Mouse (Mus musculus) MEL-GATA-1-ER (cell line): ENCODE results near the gene Rras2.

Experiments
- DNase-seq: peaks from one replicate; pipeline ENCODE4 v3.0.0-alpha.2; 2012; ENCODE audit warnings: low read depth; ENCODE audit errors: extremely low read depth

Rras2 gene

DNA sequence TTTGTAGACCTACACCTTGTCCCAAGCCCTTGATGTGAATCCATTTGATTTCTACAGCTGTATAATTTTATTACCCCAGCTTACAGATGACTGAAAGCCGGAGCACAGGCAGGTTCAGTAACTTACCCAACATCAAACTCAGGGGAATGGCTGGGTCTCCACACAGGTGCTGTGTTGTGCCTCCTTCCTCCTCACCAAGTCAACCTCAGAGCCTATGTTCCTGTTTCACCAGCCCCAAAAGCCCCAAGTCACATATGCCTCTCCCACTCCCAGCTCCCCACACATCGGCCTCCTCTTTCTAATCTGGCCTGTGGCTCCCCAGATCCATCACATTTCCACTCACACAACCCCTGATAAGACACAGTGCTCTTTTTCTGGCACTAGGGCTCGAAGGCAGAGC, 2.6 kb downstream of the Rras2 start:
- no peak for DNase-seq

DNA sequence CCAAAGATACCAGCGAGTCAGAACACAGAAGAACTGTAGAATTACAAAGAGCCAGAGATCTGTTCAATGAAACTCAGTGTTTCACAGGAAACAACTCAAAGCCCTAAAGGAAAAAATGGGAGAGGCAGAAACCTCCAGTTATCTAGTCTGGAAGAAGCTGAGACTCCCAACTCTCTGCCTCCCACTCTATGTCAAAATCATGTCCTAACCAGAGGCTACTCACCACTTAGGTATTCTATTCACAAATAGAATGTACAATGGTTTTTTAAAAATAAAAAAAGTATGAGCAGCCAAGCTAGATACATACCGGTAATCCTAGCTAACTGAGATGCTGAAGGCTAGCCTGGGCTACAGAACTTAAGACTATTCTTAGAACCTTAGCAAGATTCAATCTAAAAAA, 3.3 kb downstream of the Rras2 start:
- DNase-seq = no peak

DNA sequence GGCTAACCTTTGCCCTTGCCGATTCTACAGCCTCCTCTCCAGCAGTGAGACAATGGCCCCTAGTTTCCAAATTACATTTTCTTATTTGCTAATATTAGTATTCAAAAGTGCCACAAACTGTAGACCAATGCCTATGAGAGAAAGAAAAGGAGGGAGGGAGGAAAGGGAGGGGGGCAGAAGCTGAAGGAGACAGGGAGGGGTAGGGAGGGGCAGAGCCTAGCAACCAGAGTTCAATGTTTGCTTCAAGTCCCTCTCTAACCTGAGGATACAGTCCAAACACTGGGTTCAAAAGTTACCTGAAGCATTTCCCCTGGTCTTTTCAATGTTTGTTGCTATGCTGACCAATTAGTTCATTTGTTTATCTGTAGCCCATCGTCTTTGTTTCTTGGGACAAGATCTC, 7.1 kb downstream of the Rras2 start:
- DNase-seq = no peak

DNA sequence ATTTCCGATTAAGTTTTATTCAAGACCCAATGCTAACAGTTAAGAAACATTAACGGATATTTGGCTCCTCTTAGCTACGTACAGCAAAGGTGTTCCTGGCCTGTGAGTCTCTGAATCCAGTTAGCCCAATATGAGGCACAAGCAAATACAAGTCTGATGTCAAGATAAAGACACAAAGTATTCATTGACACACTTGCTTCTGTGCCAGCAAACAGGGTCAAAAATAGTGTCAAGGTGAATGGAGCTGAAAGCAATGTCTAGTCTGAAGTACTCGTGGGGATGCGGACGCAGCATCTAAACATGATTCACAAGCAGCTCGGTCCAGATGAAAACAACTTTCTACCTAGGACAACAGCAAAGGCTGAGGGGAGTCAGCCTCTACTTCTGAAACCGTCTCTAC, 11.7 kb downstream of the Rras2 start:
- no peak for DNase-seq

DNA sequence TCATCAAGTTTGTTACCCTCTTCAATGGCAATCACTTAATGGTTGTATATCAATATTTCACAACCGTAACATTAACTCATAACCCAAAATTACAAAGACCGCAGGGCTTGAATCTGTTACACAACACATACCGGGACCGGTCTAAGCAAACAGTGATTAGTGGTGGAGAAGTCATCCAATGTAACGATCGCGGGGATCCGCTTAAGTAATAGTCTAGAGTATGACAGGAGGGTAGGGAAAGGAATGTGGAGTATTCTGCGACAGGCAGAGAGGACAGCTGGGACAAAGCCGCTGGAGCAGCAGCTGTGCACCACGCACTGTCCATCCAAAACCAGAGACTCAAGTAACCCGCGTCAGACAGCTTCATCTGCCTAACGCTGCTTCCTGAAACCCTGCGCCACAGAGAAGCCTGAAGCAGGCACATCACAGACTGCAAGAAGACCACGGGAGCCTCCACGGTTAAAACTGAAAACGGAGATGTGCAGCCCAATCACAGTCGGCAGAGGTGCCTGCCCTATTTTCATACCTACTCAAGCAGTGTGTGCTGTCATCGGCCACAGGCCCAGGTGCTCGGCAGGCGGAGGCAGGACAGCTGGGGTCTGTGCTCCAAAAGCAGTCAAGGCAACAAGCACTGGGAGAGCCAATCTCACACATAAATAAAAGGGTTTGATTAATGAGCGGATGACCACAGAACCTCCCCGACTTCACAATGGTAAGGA, 13.8 kb downstream of the Rras2 start:
- DNase-seq = no peak

DNA sequence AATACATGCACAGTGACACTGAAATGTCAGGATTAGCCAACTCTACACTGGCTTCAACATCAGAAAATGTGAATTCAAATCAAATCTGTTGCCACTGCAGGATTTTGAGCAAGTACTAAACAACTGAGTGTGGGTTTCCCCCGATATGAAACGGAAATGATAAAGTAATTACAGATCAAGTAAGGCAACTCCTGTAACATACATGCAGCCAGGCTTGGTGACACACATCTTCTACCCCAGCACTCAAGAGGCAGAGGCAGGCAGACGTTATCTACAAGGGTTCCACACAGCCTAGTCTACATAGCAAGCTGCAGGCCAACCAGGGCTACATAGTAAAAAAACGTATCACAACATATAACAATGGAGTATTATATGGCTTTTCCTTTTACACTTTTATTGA, 14.4 kb downstream of the Rras2 start:
- no peak for DNase-seq

DNA sequence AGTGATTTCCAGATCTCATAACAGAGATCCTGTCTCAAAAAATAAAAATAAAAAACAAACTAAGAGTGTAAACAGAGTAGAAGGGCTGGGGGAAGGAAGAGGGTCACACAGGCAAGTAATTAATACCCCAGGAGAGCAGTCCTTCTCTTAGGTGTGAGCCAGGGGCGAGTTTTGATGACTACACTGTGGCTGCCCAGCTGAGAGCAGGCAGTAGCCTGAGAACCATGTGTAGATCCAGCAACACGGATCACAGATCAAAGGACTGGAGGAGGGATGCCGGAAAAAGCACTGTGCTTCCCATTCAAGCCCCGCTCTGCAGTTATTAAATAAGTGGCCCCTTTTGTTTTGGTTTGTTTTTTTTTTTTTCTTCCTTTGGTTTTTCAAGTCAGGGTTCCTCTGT, 15.0 kb downstream of the Rras2 start:
- DNase-seq = no peak

DNA sequence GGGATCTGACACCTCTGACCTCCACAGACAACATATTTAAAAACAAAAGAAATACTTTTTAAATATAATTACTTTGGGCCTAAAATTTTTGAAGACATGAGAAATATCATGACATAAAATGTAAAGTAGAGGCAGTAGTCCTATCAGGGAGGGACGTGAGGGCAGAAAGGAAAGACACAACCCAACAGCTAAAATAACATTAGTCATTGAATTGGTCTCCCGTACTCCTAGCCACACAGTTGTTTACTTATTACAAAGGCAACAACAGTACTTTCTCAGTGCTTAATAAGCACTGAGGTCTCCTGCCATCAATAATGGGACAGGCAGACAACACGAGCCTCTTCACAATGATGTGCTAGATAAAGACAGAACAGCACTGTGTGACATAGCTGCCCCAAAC, 16.2 kb downstream of the Rras2 start:
- no peak for DNase-seq

DNA sequence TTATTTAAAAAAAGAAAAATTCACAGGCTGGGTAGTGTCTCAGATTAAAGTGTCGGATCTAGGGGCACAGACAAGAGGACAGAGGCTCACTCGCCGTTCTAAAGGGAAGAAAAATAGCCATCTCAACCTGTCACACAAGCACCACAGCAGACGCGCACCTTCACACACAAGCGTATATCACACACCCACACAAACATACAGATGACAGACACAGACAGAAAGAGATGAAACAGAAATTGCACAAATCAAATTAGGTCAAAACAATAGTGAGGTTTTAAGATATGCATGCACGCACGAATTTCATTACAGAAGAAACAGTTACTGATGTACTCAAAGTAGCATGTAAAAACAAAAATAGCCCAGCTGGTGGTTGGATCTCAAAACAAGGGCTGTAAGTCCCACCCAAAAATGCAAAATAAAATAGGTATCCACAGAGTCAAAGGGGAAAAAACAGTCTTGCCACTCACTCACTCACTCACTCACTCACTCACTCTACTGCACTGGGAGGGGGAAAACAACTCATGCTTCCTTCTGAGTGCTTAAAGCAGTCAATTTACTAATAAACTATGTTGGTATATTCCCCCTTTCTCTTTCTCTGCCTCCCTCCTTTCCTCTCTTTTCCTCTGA, 23.9 kb downstream of the Rras2 start:
- no peak for DNase-seq

DNA sequence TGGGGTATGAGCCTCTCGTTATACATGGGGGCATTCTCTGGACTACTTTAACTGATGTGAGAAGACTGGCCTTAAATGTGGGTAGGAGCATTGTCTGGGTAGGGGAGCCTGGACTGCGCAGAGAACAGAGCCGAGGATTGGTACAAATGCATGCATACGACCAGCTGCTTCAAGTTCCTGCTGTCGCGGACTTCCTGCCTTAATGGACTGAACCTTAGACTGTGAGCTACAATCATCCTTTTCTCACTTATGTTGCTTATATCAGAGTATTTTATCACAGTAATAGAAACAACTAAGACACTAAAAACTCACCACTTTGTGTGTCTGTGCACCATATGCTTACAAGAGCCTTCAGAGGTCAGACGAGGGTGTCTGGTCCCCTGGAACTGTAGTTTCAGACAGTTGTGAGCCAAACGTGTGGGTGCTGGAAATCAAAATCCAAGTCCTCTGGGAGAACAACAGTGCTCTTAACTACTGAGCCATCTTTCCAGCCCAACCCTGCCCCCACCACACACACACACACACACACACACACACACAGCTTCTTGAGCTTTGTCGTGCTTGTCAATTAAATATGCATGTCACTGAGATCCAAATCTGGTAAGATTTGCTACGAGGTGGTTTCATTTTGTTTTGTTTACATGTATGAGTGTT, 26.6 kb downstream of the Rras2 start:
- DNase-seq = no peak

DNA sequence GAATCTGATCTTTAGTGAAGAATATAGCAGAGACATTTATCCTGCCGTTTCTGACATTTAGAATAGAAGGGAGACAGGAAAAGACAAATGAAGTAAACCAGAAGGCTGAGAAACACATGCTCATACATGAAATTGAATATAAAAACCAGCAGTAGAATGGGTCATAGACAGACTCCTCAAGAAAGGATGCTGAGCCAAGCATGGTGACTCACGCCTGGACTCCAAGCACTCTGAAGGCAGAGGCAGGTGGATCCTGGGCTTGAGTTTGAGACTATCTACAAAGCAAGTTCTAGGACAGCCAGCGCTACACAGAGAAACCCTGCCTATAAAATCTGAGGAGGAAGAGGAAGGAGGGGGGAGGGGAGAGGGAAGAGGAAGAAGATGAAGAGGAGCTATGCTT, 27.4 kb downstream of the Rras2 start:
- no peak for DNase-seq

DNA sequence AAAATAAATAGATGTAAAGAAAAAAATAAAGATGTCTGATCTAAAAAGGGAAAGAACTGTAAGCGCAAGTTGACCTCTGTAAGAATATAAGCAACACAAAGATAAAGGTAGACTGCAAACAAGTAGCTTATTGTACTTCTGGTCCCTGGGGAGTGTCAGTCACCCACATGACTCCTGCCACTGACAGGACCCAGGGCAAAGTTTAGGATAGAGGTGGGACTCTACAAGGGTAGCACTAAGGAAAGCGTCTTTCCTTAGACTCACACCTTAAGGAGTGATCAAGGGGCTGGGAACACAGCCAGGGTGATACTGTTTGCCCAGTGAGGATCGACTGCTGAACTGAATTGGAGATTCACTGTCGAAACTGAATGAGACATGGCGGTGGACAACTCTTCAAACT, 28.7 kb downstream of the Rras2 start:
- no peak for DNase-seq

DNA sequence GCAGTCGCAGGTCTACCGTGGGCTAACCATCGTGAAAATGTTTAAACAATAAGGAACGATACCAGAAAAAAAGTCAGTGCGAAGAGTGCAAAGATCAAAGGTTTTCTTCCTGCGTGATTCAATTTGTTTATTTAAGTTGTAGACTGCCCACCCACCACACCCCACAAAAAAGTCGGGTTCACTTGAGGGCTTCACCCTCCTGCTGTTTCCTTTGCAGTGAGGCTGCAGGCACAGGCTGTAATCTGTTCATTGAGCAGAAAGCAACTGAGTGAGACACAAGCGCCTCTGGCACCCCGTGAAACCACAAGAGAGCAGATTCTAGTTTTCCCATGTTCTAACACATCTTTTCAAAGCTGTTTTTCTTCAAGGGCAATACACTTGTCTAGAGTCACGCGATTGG, 29.6 kb downstream of the Rras2 start:
- no peak for DNase-seq

DNA sequence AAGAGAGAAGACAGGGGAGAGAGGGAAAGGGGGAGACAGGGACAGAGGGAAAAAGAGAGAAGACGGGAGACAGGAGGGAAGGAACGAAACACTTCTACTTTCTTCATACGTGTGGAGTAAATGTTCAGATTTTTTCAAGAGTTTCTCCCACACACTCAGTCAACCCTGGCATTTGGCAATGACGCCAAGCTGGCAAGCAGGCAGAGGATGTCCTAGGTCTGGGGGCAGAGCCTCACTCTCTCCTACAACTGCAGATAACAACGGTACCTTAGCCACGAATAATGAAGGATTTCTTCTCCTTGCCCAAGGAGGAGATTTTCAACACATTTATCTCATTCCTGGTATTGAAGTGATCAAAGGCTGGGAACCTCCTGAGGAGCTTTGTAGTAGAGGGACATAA, 30.2 kb downstream of the Rras2 start:
- no peak for DNase-seq

DNA sequence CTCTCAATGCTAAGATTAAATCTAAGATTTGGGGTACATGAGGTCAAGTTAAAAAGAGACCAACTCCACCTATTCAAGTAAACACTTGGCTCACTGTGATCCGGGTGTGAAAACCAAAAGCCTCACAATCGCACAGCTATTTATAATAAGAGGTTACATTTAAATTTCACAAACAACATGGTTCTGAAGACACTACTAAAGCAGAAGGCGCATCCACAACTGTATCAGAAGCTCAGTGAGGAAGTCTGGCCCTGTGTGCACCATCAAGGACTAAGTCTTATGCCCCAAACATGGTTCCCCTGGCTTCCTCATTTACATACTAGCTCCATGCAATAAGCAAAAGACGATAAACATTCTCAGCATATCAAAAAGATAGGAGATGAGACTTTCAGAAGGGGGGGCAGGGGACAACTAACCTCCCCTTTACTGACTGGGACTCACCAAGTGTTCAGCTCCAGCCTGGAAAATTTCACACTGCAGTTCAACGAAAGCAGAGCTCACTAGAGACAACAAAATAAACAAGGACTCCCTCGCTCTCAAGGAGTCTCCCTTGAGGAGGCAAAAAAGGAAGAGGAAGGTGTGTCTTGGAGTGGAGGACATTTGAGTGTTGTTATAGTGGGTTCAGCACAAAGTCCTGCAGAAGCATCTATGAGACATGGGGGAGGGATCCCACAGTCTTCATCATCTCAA, 31.4 kb downstream of the Rras2 start:
- no peak for DNase-seq

DNA sequence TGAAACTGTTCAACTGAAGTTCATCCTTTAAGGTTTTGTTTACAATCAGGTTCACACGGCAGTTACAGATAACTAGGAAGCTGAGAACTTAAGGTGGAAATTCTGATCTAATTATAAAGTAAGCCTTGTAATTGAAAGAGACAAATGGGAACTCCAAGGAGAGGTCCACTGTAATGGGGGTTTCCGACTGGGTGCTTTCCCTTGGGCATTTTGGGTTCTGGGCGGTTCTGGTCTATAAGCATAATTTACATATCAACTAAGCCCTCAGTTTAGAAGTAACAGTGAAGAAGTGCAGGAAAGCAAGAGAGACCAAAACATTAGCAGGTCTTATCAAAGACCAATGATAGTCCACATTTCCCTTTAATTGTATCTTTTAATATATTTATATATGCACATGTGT, 33.8 kb downstream of the Rras2 start:
- DNase-seq = no peak

DNA sequence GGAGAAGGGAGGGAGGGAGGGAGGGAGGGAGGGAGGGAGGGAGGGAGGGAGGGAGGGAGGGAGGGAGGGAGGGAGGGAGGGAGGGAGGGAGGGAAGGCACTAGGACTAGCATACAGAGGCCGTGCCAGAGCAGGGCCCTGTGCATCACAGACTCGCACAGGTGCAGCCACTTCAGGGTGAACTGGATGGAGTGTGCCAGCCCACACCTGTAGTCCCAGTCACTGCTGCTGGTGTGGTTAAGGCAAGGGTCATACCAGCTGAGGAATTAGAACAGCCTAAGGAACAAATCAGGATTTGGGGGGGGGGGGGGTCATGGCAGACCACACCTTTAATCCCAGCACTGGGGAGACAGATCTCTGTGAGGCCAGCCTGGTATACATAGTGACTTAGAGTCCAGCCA, 34.5 kb downstream of the Rras2 start:
- DNase-seq = no peak

DNA sequence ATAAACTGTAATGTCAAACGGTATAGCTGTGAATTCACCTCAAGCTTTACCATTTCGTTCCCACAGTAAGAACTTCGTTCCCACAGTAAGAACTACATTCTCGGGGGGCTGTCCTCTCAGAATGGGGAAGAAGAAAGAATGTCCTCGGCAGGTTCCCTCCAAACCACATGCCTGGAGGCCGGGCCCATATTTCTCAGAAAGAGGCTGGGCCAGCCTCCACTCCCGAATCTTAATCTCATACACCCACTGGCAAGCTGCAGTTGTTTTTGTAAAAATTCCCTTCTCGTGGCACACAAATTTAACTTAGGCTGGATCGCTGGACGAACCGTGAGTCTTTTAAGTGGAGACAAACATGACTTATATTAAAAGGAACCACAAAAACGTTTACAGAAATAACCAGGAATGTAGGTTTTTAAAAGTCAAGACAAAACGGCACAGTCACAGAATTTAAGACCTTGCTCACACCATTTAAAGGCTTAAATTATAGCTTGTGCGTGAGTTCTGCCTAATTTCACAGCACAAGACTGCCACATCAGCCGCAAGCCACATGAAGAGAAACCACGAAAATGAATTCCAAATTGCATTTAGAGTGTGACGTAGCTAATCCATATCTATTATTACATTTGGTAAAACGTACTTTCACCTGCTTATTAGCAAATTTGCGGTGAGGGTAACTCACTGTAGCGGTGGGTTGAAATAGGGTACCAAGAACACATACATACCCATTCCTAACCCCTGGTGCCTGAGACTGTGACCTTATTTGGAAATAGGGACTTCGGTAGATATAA, 35.8 kb downstream of the Rras2 start:
- DNase-seq = no peak

DNA sequence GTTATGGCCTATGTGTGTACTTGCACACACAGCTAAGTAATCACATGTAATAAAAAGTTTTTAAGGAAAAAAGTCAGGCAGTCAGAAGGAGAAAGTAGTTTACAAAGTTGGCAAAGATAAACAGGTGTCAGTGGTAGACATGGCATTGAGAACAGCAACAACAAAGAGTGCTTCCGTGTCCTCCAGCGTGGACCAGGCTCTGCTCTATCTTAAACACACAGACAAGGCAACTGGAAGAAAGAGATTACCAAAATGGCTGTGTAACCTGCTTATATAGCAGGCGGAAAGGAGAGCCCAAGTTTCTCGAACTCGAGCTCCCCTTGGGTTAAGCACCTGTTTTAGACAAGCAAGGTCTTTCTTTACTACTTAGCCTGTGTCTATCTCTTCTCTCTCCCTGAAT, 37.3 kb downstream of the Rras2 start:
- no peak for DNase-seq

DNA sequence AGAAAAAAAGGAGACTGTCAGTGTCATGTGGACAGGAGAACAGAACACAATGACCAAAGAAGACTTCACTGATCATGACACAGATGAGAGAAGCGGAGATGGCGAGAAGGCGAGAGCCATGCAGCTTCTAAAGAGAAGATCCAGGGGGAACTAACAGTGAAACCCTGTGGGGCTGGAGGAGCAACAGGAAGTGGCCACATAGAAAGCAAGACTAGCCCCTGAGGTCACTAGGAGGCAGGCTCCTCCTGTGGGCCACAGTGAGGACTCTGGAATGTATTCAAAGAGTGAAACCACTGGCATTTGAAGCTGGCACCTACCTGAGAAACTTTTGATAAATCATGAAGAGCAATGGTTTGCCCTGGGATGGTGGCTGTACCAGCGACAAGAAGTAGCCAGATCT, 38.2 kb downstream of the Rras2 start:
- DNase-seq = no peak

DNA sequence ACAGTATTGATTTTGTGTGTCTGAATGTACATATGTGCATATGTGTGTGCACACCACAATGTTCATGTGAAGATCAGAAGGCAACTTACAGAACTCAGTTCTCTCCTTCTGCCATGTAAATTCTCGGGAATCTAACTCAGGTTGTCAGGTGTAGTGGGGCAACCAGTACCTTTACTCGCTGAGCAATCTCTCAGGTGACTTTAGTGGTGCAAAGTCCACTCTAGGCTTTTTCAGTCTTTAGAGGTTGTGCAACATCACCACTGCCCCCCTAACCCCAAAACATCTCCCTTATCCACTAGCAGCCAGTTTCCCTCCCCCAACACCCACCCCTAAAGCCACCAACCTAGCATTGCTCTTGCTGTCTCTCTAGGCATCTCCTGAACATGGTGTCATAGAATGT, 43.0 kb downstream of the Rras2 start:
- DNase-seq = no peak

DNA sequence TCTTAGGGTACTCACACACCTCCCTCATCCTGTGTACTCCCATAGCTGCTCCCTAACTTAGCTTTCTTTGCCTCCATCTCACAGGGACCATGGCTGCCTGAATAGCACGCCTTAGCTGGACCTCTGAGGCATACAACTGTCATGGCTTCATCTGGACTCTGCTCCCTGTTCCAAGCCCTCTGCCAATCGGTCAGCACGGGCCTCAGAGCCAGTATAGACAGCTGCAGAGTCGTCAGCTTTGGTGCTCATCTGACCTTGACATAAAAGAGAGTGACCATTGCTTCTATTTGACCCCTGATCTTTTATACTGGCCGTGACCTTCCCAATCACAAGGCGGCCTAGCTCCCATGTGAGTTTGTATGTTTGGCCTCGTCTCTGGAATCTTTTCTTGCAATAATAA, 43.4 kb downstream of the Rras2 start:
- DNase-seq = no peak
